Mouse (Mus musculus): ENCODE measurements at regions not wholly inside any gene's neighbourhood (a gene's known extent, or its start where the extent isn't known, plus 50 kb on each side); places are given as distances from the start of the nearest gene placed in this dataset.

GRCm38 (mm10) chr2:128374253-128374566 lies 216.8 kb upstream of the Spdye4c start:
- 86% methylated on average over 2 of the region's 2 CpGs for WGBS
- Histone ChIP-seq H3K27me3 (ENCODE audit: control insufficient read depth, insufficient read depth, low read length) (no peaks in the 10 kb centered on the region), H3K4me3 (ENCODE audit: low read depth, low read length) (no peak overlapping the region), H3K36me3 (ENCODE audit: control insufficient read depth, insufficient read depth, low read length) (no peaks in the 10 kb centered on the region), H3K4me1 (ENCODE audit: control insufficient read depth, insufficient read depth, insufficient read length, low read length) (peaks cover 6% of the 10 kb centered on the region), H3K27ac (ENCODE audit: insufficient read depth, low read depth, low read length) (no peak overlapping the region)
- TF ChIP-seq CTCF (IDR thresholded peaks at IDR 0.05; ENCODE audit: extremely low read depth, insufficient read length, insufficient replicate concordance, low read depth, low read length) (no peak), POLR2A (IDR thresholded peaks at IDR 0.05; ENCODE audit: low read depth, low read length) (no peak)

- Histone ChIP-seq H3K4me3 (ENCODE audit: low read depth, low read length) (no peak overlapping the region), H3K4me1 (ENCODE audit: control insufficient read depth, insufficient read depth, insufficient read length, low read length) (peaks cover 6% of the 10 kb centered on the region)
- 95% methylated on average over 5 of the region's 5 CpGs for WGBS
These were observed 216.1 kb upstream of the Spdye4c start for GRCm38 (mm10) chr2:128374926-128375325.

GRCm38 (mm10) chr2:128375827-128376226 lies 215.2 kb upstream of the Spdye4c start:
- H3K27ac ChIP-seq (ENCODE audit: insufficient read depth, low read depth, low read length): no peak overlapping the region
- WGBS: 91% methylated on average over 3 of the region's 3 CpGs
- no peak overlapping the region for H3K4me3 ChIP-seq (ENCODE audit: low read depth, low read length)
- H3K27me3 ChIP-seq (ENCODE audit: control insufficient read depth, insufficient read depth, low read length): no peaks in the 10 kb centered on the region
- H3K4me1 ChIP-seq (ENCODE audit: control insufficient read depth, insufficient read depth, insufficient read length, low read length): peaks cover 6% of the 10 kb centered on the region
- H3K36me3 ChIP-seq (ENCODE audit: control insufficient read depth, insufficient read depth, low read length): no peaks in the 10 kb centered on the region
- no peak for TF ChIP-seq CTCF (IDR thresholded peaks at IDR 0.05; ENCODE audit: extremely low read depth, insufficient read length, insufficient replicate concordance, low read depth, low read length)
- TF ChIP-seq POLR2A (IDR thresholded peaks at IDR 0.05; ENCODE audit: low read depth, low read length): no peak

More at GRCm38 (mm10) chr2:128374926-128375325, 216.1 kb upstream of the Spdye4c start:
- Histone ChIP-seq H3K27ac (ENCODE audit: insufficient read depth, low read depth, low read length) (no peak overlapping the region), H3K36me3 (ENCODE audit: control insufficient read depth, insufficient read depth, low read length) (no peaks in the 10 kb centered on the region), H3K27me3 (ENCODE audit: control insufficient read depth, insufficient read depth, low read length) (no peaks in the 10 kb centered on the region)
- no peak for TF ChIP-seq CTCF (IDR thresholded peaks at IDR 0.05; ENCODE audit: extremely low read depth, insufficient read length, insufficient replicate concordance, low read depth, low read length)
- TF ChIP-seq POLR2A (IDR thresholded peaks at IDR 0.05; ENCODE audit: low read depth, low read length): no peak

GRCm38 (mm10) chr2:128377176-128377575 lies 213.8 kb upstream of the Spdye4c start:
- WGBS: 64% methylated on average over 6 of the region's 6 CpGs
- Histone ChIP-seq H3K27me3 (ENCODE audit: control insufficient read depth, insufficient read depth, low read length) (no peaks in the 10 kb centered on the region), H3K27ac (ENCODE audit: insufficient read depth, low read depth, low read length) (no peak overlapping the region), H3K4me3 (ENCODE audit: low read depth, low read length) (no peak overlapping the region), H3K36me3 (ENCODE audit: control insufficient read depth, insufficient read depth, low read length) (no peaks in the 10 kb centered on the region), H3K4me1 (ENCODE audit: control insufficient read depth, insufficient read depth, insufficient read length, low read length) (peaks cover 6% of the 10 kb centered on the region)
- no peak for TF ChIP-seq CTCF (IDR thresholded peaks at IDR 0.05; ENCODE audit: extremely low read depth, insufficient read length, insufficient replicate concordance, low read depth, low read length)
- no peak for TF ChIP-seq POLR2A (IDR thresholded peaks at IDR 0.05; ENCODE audit: low read depth, low read length)

- TF ChIP-seq CTCF (IDR thresholded peaks at IDR 0.05; ENCODE audit: extremely low read depth, insufficient read length, insufficient replicate concordance, low read depth, low read length): no peak
- no peak for TF ChIP-seq POLR2A (IDR thresholded peaks at IDR 0.05; ENCODE audit: low read depth, low read length)
- H3K27ac ChIP-seq (ENCODE audit: insufficient read depth, low read depth, low read length): no peak overlapping the region
- peaks cover 6% of the 10 kb centered on the region for H3K4me1 ChIP-seq (ENCODE audit: control insufficient read depth, insufficient read depth, insufficient read length, low read length)
- H3K4me3 ChIP-seq (ENCODE audit: low read depth, low read length): no peak overlapping the region
- WGBS: 19% methylated on average over 10 of the region's 10 CpGs
- no peaks in the 10 kb centered on the region for H3K27me3 ChIP-seq (ENCODE audit: control insufficient read depth, insufficient read depth, low read length)
- no peaks in the 10 kb centered on the region for H3K36me3 ChIP-seq (ENCODE audit: control insufficient read depth, insufficient read depth, low read length)
These were observed 213.3 kb upstream of the Spdye4c start for GRCm38 (mm10) chr2:128377680-128378079.

GRCm38 (mm10) chr2:128378456-128378855 lies 212.6 kb upstream of the Spdye4c start:
- no peak for TF ChIP-seq POLR2A (IDR thresholded peaks at IDR 0.05; ENCODE audit: low read depth, low read length)
- TF ChIP-seq CTCF (IDR thresholded peaks at IDR 0.05; ENCODE audit: extremely low read depth, insufficient read length, insufficient replicate concordance, low read depth, low read length): no peak
- Histone ChIP-seq H3K27me3 (ENCODE audit: control insufficient read depth, insufficient read depth, low read length) (no peaks in the 10 kb centered on the region), H3K27ac (ENCODE audit: insufficient read depth, low read depth, low read length) (no peak overlapping the region), H3K36me3 (ENCODE audit: control insufficient read depth, insufficient read depth, low read length) (no peaks in the 10 kb centered on the region), H3K4me3 (ENCODE audit: low read depth, low read length) (no peak overlapping the region), H3K4me1 (ENCODE audit: control insufficient read depth, insufficient read depth, insufficient read length, low read length) (peaks cover 6% of the 10 kb centered on the region)
- 53% methylated on average over 7 of the region's 7 CpGs for WGBS

GRCm38 (mm10) chr2:128379151-128379550 lies 211.9 kb upstream of the Spdye4c start:
- H3K27me3 ChIP-seq (ENCODE audit: control insufficient read depth, insufficient read depth, low read length): no peaks in the 10 kb centered on the region
- TF ChIP-seq POLR2A (IDR thresholded peaks at IDR 0.05; ENCODE audit: low read depth, low read length) (no peak), CTCF (IDR thresholded peaks at IDR 0.05; ENCODE audit: extremely low read depth, insufficient read length, insufficient replicate concordance, low read depth, low read length) (no peak)
- H3K4me1 ChIP-seq (ENCODE audit: control insufficient read depth, insufficient read depth, insufficient read length, low read length): peaks cover 6% of the 10 kb centered on the region
- 29% methylated on average over 8 of the region's 8 CpGs for WGBS
- H3K4me3 ChIP-seq (ENCODE audit: low read depth, low read length): no peak overlapping the region
- H3K36me3 ChIP-seq (ENCODE audit: control insufficient read depth, insufficient read depth, low read length): no peaks in the 10 kb centered on the region
- no peak overlapping the region for H3K27ac ChIP-seq (ENCODE audit: insufficient read depth, low read depth, low read length)

- no peak overlapping the region for H3K27ac ChIP-seq (ENCODE audit: insufficient read depth, low read depth, low read length)
- no peaks in the 10 kb centered on the region for H3K36me3 ChIP-seq (ENCODE audit: control insufficient read depth, insufficient read depth, low read length)
- H3K27me3 ChIP-seq (ENCODE audit: control insufficient read depth, insufficient read depth, low read length): no peaks in the 10 kb centered on the region
- no peak for TF ChIP-seq CTCF (IDR thresholded peaks at IDR 0.05; ENCODE audit: extremely low read depth, insufficient read length, insufficient replicate concordance, low read depth, low read length)
- TF ChIP-seq POLR2A (IDR thresholded peaks at IDR 0.05; ENCODE audit: low read depth, low read length): no peak
- peaks cover 6% of the 10 kb centered on the region for H3K4me1 ChIP-seq (ENCODE audit: control insufficient read depth, insufficient read depth, insufficient read length, low read length)
- H3K4me3 ChIP-seq (ENCODE audit: low read depth, low read length): no peak overlapping the region
- 49% methylated on average over 8 of the region's 8 CpGs for WGBS
These were observed 211.5 kb upstream of the Spdye4c start for GRCm38 (mm10) chr2:128379554-128379953.

All from small intestine, adult 2 months (tissue).